Mouse (Mus musculus) adrenal gland, adult 10 weeks (tissue): ENCODE measurements around the gene Nras. TPM values are rescaled to one million over a fixed set of nuclear protein-coding genes. Genes with fewer than 3 reads are reported as not detected.

Experiments
- polyA plus RNA-seq: library from polyadenylated mRNA; stranded (reverse); fragments of 350-450 nt; fragmentation: Illumina TruSeq; extraction: RNeasy Lipid Tissue Mini Kit (QIAGEN cat#74804); gene quantifications from one replicate; pipeline ENCODE4 v1.2.3, GENCODE M21; 2014; ENCODE audit warnings: low read depth, low replicate concordance

The Nras gene
- polyA plus RNA-seq = 49.0 TPM

DNA sequence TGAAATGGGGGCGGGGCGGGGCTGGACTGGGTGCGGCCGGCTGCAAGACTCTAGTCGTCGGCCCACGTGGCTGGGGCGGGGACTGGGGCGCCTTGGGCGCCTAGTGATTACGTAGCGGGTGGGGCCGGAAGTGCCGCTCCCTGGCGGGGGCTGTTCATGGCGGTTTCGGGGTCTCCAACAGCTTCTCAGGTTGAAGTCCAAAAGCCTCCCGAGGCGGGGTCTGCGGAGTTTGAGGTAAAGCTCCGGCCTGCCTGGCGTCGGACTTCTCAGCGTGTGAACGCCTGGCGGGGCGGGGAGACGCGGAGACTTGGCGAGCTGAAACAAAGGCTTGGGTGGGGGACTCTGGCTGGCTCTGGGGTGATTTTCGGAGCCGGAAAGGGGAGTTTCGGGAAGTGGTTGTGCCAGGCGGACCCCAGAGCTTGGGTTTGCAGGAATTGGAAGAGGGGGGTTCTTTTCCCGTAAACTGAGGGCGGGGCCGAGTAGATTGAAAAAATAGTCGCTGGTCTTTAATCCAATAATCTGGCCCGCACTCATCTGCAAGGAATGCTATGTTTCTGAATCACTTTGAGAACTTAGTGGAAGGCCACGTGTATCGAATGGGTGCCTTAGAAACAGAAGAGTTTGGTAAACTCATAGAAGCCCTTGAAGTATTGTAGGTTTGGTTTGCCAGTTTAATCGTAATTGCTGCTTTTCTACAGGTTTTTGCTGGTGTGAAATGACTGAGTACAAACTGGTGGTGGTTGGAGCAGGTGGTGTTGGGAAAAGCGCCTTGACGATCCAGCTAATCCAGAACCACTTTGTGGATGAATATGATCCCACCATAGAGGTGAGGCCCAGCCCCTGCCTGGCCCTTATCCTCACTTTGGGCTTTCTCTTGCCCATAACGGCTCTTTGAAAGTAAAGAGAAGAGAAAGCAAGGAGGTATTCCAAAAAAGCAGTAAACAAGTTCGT, at the start of gene Nras:
Gene Nras (plus strand): TSS at position 79 of the 951 bp plus-strand sequence.

DNA sequence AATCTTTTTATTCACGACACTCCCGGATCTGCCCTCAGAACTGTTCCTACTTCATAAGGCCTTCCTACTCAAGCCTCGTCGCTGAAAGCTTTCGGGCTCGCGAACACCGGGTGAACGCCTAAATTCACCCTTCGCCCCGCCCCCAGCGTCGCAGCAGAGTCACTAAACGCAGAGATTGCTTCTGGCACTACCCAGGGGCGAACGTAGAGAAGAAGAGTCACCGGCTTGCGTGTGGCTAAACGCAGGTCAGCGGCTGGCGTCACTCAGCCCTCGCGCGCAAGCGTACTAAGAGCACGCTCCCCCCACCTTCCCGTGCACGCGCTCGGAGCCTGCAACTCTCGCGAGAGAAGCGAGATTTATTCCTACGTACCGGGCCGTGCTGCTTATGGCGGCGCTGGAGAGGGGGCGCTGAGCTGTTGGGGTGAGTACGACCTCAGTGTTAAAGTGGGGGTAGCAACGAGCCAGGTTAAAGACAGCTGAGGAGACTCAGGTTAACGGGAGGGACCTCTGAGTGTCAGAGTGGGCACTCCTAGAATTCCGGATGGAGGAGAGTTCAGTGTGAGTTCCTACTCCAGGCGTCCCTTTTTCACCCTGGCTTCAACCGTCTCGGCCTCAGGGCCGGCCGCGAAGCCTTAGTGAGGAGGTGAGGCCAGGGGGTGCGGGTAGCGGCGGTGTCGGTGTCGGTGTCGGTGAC, 37.7 kb upstream of the Nras start, which contains the start of gene Csde1:
Gene Csde1 (plus strand): TSS at position 178 of the 694 bp plus-strand sequence.

DNA sequence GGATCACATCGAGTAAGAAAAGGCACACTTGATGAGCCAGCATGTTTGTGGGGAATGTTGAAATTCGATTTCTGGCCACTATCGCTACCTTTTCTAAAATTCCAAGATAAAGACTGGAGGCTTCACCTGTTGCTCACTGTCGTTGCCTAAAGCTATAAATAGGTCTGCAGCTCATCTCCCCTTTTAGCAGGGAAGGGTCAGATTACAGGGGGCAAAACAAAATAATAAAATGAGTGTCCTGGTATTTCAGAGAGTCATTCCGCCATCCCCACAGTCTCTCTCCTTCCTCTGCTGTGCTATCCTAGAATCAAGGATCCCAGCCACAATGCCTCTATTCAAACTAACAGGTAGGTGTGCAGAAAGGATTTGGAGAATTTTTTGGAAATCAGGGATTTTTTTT, 15.7 kb downstream of the Nras start, which contains the start of gene Ampd1:
Gene Ampd1 (plus strand): TSS at position 244 of the 400 bp plus-strand sequence.

DNA sequence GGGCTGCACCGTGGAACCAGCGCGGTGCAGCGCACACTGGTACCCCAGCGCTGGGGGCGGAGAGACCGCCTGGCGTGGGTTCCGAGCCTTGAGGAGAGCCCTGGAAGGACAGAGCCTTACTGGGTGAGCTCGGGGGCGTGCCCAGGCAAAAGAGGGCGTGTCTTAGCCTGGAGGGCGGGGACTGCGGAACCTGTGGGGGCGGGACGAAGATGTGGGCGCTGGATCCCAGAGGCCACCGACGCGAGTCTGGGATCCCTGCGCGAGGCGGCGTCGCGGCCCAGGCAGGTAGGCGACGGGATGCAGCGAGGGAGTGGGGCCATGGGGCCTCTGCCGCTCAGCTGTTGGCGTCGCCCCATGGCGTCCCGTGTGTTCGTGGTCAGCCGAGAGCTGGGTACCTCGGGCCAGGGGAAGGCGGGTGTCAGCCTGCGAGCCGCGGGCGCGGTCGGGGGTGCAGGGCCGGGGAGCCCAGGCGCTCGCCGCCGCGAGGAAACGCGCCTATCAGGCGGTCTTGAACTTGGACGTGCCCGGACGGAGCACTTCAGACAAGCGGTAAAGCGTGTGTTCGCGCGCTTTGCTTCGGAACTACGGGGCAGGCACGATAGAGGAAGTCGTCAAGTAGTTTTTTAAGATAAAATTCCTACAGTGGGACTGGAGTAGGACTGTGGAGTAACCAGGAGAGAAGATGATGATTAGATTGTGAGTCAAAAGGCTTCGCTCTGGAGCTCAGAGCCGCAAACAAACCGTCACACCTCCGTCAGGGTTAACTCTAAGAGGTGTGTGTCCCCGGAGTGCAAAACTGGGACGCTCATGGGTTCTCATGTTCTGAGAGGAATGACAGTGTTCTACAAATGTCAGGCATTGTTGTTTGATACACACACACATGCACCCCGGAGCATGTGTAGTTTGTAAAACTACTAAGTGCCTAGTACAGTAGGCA, 44.6 kb downstream of the Nras start, which contains the start of gene Dennd2c:
Gene Dennd2c (plus strand): TSS at position 151 of the 937 bp plus-strand sequence.

Other genes with a start within 250 kb of the Nras start
- not detected for gene Sycp1, start 122.2 kb upstream of the Nras start, polyA plus RNA-seq
- gene Nr1h5, start 94.2 kb upstream of the Nras start, polyA plus RNA-seq = not detected
- gene Sike1, start 62.6 kb upstream of the Nras start, polyA plus RNA-seq = 47.5 TPM
- 907 TPM for gene Csde1, start 37.9 kb upstream of the Nras start, polyA plus RNA-seq
- 3.3 TPM for gene Ampd1, start 15.7 kb downstream of the Nras start, polyA plus RNA-seq
- 2.4 TPM for gene Dennd2c, start 44.3 kb downstream of the Nras start, polyA plus RNA-seq
- 113 TPM for gene Bcas2, start 113.4 kb downstream of the Nras start, polyA plus RNA-seq
- 127 TPM for gene Trim33, start 221.0 kb downstream of the Nras start, polyA plus RNA-seq